Mouse (Mus musculus): ENCODE data around the gene Prlh. TPM values are rescaled to one million over a fixed set of nuclear protein-coding genes. Genes with fewer than 3 reads are reported as not detected.

Gene Prlh
- polyA plus RNA-seq, 1 experiment from 2014 or later: not detected

DNA sequence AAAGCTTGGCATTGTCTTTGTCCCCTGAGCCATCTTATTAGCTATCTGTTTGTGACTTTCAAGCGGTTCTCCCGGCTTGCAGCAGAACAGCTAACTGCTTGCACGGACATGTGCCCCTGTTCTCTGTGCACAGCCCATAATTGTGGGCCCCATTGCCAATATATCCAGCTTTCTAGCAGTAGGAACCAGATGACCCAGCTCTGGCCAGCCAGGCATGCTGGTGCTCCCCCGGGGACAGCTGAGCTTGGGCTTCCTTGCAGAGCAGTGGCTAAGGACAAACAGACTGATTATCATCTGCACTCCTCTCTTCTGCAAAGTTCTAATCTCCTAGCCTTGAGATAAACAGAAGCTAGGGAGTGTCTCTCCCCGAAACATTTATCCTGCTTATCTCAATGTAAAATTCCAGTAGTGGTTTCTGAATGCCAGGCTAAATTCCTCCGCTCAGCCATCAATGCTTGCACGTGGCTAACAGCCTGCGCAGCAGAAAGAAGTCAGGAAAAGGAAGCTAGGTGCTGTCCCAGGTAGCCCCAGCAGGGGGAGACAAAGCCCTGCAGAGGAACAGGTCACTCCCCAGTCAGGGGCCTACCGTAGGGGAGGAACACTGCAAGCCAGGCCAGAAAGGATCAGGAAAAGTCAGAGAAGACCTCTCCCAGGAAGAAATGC, 20.1 kb downstream of the Prlh start:
- ChIA-PET CTCF (interaction anchor here (0.8 to 4.0 kb wide), 21 partner anchors 10 to 451 kb away, joined by 3 to 36 read pairs (median 3); partner anchors contain the start of gene Ramp1), POLR2A (interaction anchor here (0.8 to 2.7 kb wide), 3 partner anchors 123 to 129 kb away, joined by 3 to 8 read pairs (median 5); no protein-coding TSS in a partner anchor)
- in situ Hi-C loops (cut with MboI; ENCODE audit: low pct_unique_long_range_greater_than_20kb): loop anchor here (10.0 kb wide), 3 partner anchors 202 to 402 kb away; partner anchors contain the start of gene Ramp1
- peak; percentile 72 for DNase-seq (ENCODE audit: low read depth, low spot score)
- no peak for TF ChIP-seq CTCF (IDR thresholded peaks at IDR 0.05)
- H3K27me3 ChIP-seq: no peaks in the 10 kb centered on the region
- peak; percentile 40 for ATAC-seq

DNA sequence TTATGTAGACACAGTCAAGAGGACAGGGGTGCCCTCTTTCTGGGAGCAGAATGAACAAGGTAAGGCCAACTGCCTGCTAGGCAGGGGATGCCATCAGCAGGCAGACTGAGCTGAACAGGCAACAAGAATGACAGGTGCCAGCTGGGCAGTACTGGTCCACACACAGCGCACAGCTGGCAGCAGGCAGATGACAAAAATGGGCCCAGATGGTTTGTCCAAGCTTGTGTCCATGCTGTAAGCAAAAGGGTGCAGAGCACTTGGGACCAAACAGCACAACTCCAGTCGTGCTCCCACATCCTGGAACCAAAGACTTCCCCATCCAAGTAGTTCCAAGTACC, 20.6 kb downstream of the Prlh start:
- ChIA-PET CTCF (interaction anchor here (0.8 to 4.0 kb wide), 21 partner anchors 10 to 451 kb away, joined by 3 to 36 read pairs (median 3); partner anchors contain the start of gene Ramp1), POLR2A (interaction anchor here (0.6 to 2.7 kb wide), 4 partner anchors 39 to 129 kb away, joined by 3 to 8 read pairs (median 4); no protein-coding TSS in a partner anchor)
- in situ Hi-C loops (cut with MboI; ENCODE audit: low pct_unique_long_range_greater_than_20kb): loop anchor here (10.0 kb wide), 3 partner anchors 201 to 401 kb away; partner anchors contain the start of gene Ramp1
- no peaks in the 10 kb centered on the region for H3K27me3 ChIP-seq
- no peak for DNase-seq (ENCODE audit: low read depth, low spot score)
- ATAC-seq: no peak
- no peak for TF ChIP-seq CTCF (IDR thresholded peaks at IDR 0.05)

DNA sequence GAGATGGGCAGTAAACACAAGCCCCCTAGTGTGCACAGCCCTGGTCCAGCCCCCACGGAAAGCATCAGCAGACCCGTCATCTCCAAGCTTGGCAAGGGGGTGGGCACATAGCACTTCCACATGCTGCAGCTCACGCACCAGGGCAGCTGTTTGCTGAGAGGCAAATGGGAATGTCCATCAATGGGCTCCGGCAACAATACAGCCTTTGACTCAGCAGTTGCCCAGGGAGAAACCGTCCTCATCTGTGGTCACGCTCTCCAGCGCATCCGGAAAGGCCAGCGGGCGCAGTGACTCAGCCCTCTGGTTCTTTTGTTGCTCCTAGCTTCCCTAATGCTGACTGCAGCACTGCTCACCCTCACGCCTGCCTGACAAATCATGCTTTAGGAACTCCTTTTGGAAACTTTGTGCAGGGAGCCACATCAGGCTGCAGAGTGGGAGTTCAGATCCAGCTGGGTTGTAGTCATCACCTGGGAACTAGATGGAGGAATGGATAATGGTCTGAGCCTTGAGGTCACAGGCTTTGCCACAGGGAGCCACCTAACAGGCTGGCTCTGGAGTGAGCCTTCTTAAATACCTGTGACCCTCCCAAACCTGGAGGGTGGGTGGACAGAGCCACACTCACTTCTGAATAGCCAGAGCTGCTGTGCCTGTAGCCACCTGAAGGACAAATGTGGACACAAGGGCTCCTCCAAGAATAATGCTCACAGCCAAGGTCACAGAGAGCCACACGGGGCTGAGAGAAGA, 22.2 kb downstream of the Prlh start:
- ATAC-seq (peak; percentile 91), DNase-seq (ENCODE audit: low read depth, low spot score) (peak; percentile 89)
- in situ Hi-C loops (cut with MboI; ENCODE audit: low pct_unique_long_range_greater_than_20kb): loop anchor here (10.0 kb wide), 3 partner anchors 200 to 400 kb away; partner anchors contain the start of gene Ramp1
- H3K27me3 ChIP-seq: no peaks in the 10 kb centered on the region
- TF ChIP-seq CTCF (IDR thresholded peaks at IDR 0.05): no peak
- ChIA-PET CTCF (interaction anchor here (0.7 to 4.0 kb wide), 6 partner anchors 21 to 405 kb away, joined by 3 to 36 read pairs (median 5); partner anchors contain the start of gene Ramp1), POLR2A (interaction anchor here (1.0 to 2.7 kb wide), 3 partner anchors 121 to 127 kb away, joined by 3 to 8 read pairs (median 5); no protein-coding TSS in a partner anchor)

DNA sequence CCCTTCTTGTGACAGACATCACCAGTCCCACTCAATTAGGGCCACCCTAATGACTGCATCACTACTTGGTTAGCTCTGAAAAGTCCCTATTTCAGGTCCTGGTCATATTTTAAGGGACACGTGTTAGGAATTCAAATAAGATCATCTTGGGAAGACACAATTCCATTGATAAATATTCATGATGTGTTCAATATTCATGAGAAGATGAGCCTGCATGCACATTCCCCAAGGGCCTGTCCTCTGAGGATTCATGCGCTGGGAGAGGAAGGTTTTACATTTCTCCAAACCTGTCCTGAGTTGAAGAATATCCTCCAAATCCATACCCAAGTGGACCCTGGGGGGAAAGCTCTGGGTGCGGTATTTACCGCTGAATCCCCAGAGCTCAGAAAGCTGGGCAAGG, 23.1 kb downstream of the Prlh start:
- no peaks in the 10 kb centered on the region for H3K27me3 ChIP-seq
- TF ChIP-seq CTCF (IDR thresholded peaks at IDR 0.05): no peak
- CTCF ChIA-PET: interaction anchor here (3.3 to 4.0 kb wide), 2 partner anchors 62 to 122 kb away, joined by 12 to 36 read pairs; no protein-coding TSS in a partner anchor
- POLR2A ChIA-PET: interaction anchor here (1.0 kb wide), 1 partner anchor 126 kb away, joined by 3 read pairs; no protein-coding TSS in a partner anchor
- in situ Hi-C loops (cut with MboI; ENCODE audit: low pct_unique_long_range_greater_than_20kb): loop anchor here (10.0 kb wide), 3 partner anchors 199 to 399 kb away; partner anchors contain the start of gene Ramp1
- no peak for DNase-seq (ENCODE audit: low read depth, low spot score)
- no peak for ATAC-seq

DNA sequence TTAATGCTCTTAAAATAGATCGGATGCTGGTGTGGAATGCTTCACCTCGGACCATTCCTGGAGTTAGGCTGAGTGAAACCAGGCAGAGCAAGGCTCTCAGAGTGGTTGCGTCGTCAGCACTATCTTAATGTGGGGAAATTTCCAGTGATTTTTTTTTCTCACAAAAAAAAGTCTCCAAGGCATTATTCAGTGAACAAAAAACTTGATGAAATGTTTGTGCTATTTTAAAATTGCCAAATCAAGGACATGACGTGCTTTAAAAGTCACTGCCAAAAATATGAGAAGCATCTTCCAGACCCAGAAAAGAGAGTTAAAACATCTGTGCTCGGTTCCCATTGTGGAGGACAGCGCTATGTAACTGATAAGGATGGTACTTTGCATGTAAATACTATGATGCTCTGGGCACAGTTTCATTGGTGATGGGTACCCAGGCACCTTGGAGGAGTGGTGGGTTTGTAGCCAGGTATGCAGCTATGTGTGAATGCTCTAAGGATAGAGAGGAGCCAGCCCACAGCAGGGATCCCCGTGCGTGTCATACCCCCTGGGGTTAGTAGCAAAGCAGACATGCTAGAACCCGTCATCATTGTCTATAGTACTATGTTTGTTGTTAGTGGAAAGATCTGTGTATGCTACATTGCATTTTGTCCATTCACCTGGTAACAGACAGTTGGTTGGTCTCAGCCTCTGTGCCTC, 27.9 kb downstream of the Prlh start:
- POLR2A ChIA-PET: interaction anchor here (0.6 to 1.1 kb wide), 4 partner anchors 13 to 116 kb away, joined by 3 to 5 read pairs (median 4); partner anchors contain the start of gene Lrrfip1
- TF ChIP-seq CTCF (IDR thresholded peaks at IDR 0.05): no peak
- CTCF ChIA-PET: interaction anchor here (1.6 kb wide), 1 partner anchor 36 kb away, joined by 3 read pairs; no protein-coding TSS in a partner anchor
- H3K27me3 ChIP-seq: no peaks in the 10 kb centered on the region
- in situ Hi-C loops (cut with MboI; ENCODE audit: low pct_unique_long_range_greater_than_20kb): no loop called here
- DNase-seq (ENCODE audit: low read depth, low spot score): peak; percentile 71
- no peak for ATAC-seq

DNA sequence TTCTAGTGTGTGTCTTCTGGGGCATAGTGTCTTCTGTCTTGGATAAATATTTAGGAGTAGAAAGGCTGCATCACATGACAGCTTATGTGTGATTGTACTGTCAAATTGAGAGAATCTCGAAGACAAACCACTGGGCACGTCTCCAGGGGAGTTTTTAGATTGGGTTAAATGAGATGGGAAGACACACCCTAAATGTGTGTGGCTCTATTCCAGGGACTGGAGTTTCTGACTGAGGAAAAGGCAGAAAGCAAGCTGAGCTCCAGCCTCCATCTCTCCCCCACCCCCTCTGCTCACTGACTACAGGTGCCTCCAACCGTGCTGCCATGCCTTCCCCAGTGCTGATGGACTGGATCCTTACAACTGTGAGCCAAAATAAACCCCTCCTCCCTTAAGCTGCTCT, 28.4 kb downstream of the Prlh start:
- H3K27me3 ChIP-seq: no peaks in the 10 kb centered on the region
- DNase-seq (ENCODE audit: low read depth, low spot score): no peak
- ChIA-PET POLR2A (interaction anchor here (0.8 kb wide), 1 partner anchor 17 kb away, joined by 3 read pairs; the partner anchor contains the start of gene Lrrfip1), CTCF (no interaction called here)
- TF ChIP-seq CTCF (IDR thresholded peaks at IDR 0.05): no peak
- ATAC-seq: no peak
- in situ Hi-C loops (cut with MboI; ENCODE audit: low pct_unique_long_range_greater_than_20kb): no loop called here

DNA sequence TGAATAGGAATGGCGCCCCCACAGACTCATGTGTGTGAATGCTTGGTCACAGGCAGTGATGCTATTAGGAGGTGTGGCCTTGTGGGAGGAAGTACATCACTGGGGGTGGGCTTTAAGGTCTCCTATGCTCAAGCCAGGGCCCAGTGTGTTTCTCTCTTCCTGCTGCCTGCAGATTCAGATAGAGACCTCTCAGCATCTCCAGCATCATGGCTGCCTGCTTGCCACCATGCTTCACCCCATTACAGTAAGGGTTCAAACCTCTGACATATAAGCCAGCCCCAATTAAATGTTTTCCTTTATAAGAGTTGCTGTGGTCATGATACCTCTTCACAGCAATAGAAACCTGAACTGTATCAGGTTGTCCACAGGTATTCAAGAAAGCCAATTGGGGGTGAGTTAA, 43.0 kb downstream of the Prlh start:
- in situ Hi-C loops (cut with MboI; ENCODE audit: low pct_unique_long_range_greater_than_20kb): no loop called here
- ATAC-seq (no peak), DNase-seq (ENCODE audit: low read depth, low spot score) (no peak)
- no peaks in the 10 kb centered on the region for H3K27me3 ChIP-seq
- CTCF ChIA-PET: interaction anchor here (0.9 to 1.3 kb wide), 2 partner anchors 10 to 21 kb away, joined by 3 read pairs; no protein-coding TSS in a partner anchor
- TF ChIP-seq CTCF (IDR thresholded peaks at IDR 0.05): no peak
- POLR2A ChIA-PET: no interaction called here

DNA sequence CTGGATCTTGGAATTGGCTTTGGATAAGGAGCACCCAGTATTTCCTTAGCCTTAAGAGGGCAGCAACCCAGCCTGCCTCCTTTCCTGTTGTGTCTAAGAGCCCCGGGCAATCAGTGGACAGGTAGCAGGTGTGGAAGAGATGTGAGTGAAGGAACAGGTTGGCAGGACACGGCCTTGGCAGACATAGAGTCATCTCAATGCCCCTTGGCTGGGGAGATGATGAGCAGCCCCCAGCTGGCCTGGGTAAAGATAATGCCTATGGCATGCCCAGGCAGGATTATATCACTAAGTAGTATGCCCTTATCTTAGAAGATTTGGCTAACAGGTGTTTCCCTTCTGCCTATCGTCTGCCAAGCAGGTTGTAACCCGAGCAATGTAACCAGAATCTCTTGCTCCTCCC, 44.2 kb downstream of the Prlh start:
- in situ Hi-C loops (cut with MboI; ENCODE audit: low pct_unique_long_range_greater_than_20kb): no loop called here
- ChIA-PET POLR2A (interaction anchor here (0.9 to 1.4 kb wide), 3 partner anchors 13 to 28 kb away, joined by 3 read pairs; no protein-coding TSS in a partner anchor), CTCF (interaction anchor here (1.3 kb wide), 1 partner anchor 22 kb away, joined by 3 read pairs; no protein-coding TSS in a partner anchor)
- no peak for TF ChIP-seq CTCF (IDR thresholded peaks at IDR 0.05)
- ATAC-seq (no peak), DNase-seq (ENCODE audit: low read depth, low spot score) (no peak)
- no peaks in the 10 kb centered on the region for H3K27me3 ChIP-seq

DNA sequence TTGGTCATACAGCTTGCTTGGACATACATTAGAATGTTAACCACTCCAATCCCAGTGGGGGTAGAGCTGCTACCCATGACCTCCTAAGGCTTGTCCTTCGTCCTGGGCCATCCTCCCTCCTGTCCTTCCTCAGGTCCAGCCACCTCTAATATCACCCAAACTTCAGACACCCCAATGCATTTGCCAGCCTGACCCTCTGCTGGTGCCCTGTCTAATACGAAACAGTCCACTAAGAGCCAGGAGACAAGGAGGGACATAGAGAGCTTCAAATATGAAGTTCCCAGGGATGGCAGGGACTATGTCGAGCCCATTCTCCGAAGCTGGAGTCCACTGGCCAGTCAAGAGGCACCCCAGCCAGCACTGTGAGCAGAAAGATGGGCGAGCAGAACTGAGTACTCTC, 44.7 kb downstream of the Prlh start:
- CTCF ChIA-PET: interaction anchor here (0.9 kb wide), 1 partner anchor 70 kb away, joined by 3 read pairs; no protein-coding TSS in a partner anchor
- no peak for ATAC-seq
- in situ Hi-C loops (cut with MboI; ENCODE audit: low pct_unique_long_range_greater_than_20kb): no loop called here
- POLR2A ChIA-PET: interaction anchor here (0.9 to 1.6 kb wide), 5 partner anchors 11 to 27 kb away, joined by 3 to 14 read pairs (median 3); no protein-coding TSS in a partner anchor
- no peak for DNase-seq (ENCODE audit: low read depth, low spot score)
- H3K27me3 ChIP-seq: no peaks in the 10 kb centered on the region
- TF ChIP-seq CTCF (IDR thresholded peaks at IDR 0.05): no peak
